Mouse (Mus musculus) ES-E14 (cell line): ENCODE results near the gene Slc9a6. TPM values are rescaled to one million over a fixed set of nuclear protein-coding genes. Genes with fewer than 3 reads are reported as not detected.

Source experiments
- DNase-seq: peaks from one replicate; pipeline ENCODE4 v3.0.0-alpha.2; 2013; ENCODE audit warnings: low read depth, low spot score
- H3K27ac ChIP-seq: 2 replicates; pipeline ENCODE4 v1.5.1; 2012; ENCODE audit warnings: low read depth, mild to moderate bottlenecking, low read length, moderate library complexity, mixed read lengths; ENCODE audit not compliant: poor library complexity, insufficient read depth, severe bottlenecking
- H3K36me3 ChIP-seq: 2 replicates; pipeline ENCODE4 v1.6.1; 2012; ENCODE audit warnings: mild to moderate bottlenecking, low read length, moderate library complexity, mixed read lengths; ENCODE audit not compliant: control insufficient read depth, poor library complexity, insufficient read depth, severe bottlenecking
- H3K4me1 ChIP-seq, 2 experiments: fragments of 150-350 bp in 1 of 2; sonication (generic) in 1 of 2; 2 replicates each; pipeline ENCODE4 v1.6.1; 2012; ENCODE audit warnings: low read length in 2 of 2, mild to moderate bottlenecking in 1 of 2, mixed read lengths in 1 of 2; ENCODE audit not compliant: control insufficient read depth in 2 of 2, insufficient read depth in 2 of 2, poor library complexity in 1 of 2
- H3K4me3 ChIP-seq, 2 experiments: fragments of 150-350 bp in 1 of 2; sonication (generic) in 1 of 2; 2 replicates each; pipeline ENCODE4 v1.5.1; 2012; ENCODE audit warnings: low read length in 2 of 2, low read depth in 1 of 2, mild to moderate bottlenecking in 1 of 2, mixed read lengths in 1 of 2; ENCODE audit not compliant: insufficient read depth in 1 of 2, poor library complexity in 1 of 2, severe bottlenecking in 1 of 2
- H3K9ac ChIP-seq: 2 replicates; pipeline ENCODE4 v1.6.1; 2012; ENCODE audit warnings: low read depth, mild to moderate bottlenecking, low read length, mixed read lengths; ENCODE audit not compliant: poor library complexity, insufficient read depth, severe bottlenecking
- H3K9me3 ChIP-seq: fragments of 150-350 bp; sonication (generic); 2 replicates; pipeline ENCODE4 v1.6.1; 2012; ENCODE audit warnings: low read depth, mild to moderate bottlenecking, low read length; ENCODE audit not compliant: control insufficient read depth, insufficient read depth
- CHD2 ChIP-seq: IDR thresholded peaks from 2 replicates; pipeline ENCODE4 v1.6.1; 2014; ENCODE audit warnings: mild to moderate bottlenecking, low read depth, low read length, inconsistent platforms
- HCFC1 ChIP-seq: IDR thresholded peaks from 2 replicates; pipeline ENCODE4 v1.6.1; 2012; ENCODE audit warnings: low read length, inconsistent platforms, borderline replicate concordance; ENCODE audit not compliant: insufficient read depth
- MAFK ChIP-seq: IDR thresholded peaks from 2 replicates; pipeline ENCODE4 v1.6.1; 2014; ENCODE audit warnings: mild to moderate bottlenecking, low read depth, low read length, inconsistent platforms; ENCODE audit not compliant: insufficient read depth
- ZC3H11A ChIP-seq: IDR thresholded peaks from 2 replicates; pipeline ENCODE4 v1.6.1; 2012; ENCODE audit warnings: low read depth, mild to moderate bottlenecking, inconsistent platforms, low read length, borderline replicate concordance
- ZNF384 ChIP-seq: IDR thresholded peaks from 2 replicates; pipeline ENCODE4 v1.6.1; 2012; ENCODE audit warnings: low read depth, low read length, inconsistent platforms
- in situ Hi-C, 2 experiments: fragments of 600-800 bp; cut with MboI; formaldehyde crosslinking; loops; one replicate each; pipeline ENCODE4 v1.15.1; 2025; ENCODE audit warnings: low sequenced_read_pairs in 2 of 2, inconsistent platforms in 1 of 2; ENCODE audit not compliant: unreplicated experiment in 2 of 2
- total RNA-seq: library from RNA; depleted of rRNA; stranded (reverse); fragments of 300-350 nt; gene quantifications from 2 replicates; pipeline ENCODE4 v1.2.3, GENCODE M21; 2012

Slc9a6 gene
- total RNA-seq, 1 experiment: 16.5 TPM

DNA sequence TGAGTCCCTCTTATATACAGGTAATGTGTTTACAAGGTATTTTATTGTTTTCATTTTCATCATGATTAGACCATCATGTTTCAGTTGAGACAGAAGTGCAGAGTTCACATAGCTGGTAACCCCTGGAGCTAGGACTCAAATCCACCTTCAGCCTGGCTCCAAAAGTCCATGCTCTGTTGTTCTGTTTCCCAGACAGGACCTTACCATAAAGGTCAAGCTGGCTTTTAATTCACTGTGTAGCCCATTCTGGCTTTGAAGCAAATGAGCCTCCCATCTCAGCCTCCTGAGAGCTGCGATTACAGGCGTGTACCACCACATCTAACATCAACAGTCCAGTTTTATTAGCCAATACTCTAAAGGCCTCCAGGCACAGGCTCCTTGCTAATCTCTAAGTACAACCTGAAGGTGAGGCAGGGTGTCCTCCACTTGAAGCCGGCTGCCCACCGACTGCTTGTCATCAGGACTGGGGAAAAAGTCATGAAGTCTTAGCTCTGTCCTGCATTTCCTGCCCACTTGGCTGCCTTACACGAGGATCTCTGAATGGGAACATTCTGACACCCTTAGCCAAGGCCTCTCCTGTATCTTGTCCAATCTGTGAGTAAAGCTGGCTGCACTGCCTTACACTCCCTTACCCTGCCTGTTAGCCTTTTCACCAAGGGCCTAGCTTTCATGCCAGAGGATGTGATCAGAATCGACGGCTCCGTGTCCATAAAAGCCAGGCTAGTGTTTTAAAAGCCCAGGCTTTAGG is 55.8 kb downstream of the Slc9a6 start:
- in situ Hi-C loops: no loop called here

DNA sequence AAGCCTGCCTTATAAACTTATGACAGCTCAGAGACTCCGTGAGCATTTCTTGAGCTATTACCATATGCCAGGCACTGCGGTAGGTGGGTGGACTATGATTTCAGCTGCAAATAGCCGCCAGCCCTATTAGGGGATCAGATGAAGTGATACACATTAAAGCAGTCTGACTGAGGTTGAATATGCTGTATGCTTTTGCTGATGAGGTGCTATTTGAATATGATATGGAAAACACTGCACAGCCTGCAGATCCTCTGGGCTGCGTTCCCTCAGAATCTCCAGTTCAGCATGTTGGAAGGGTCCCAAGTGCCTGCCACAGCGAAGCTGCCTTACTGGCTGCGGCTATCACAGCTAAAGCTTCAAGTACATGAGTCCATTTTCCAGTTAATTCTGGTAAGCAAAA is 57.7 kb downstream of the Slc9a6 start:
- TF ChIP-seq HCFC1 (no peak), MAFK (no peak)
- no peak overlapping the region for H3K27ac ChIP-seq
- in situ Hi-C loops: no loop called here
- no peaks in the 10 kb centered on the region for H3K36me3 ChIP-seq
- no peak overlapping the region for H3K4me3 ChIP-seq
- DNase-seq: no peak
- H3K9ac ChIP-seq: no peak overlapping the region
- H3K4me1 ChIP-seq: no peaks in the 10 kb centered on the region
- no peaks in the 10 kb centered on the region for H3K9me3 ChIP-seq

More for the DNA sequence above, 55.8 kb downstream of the Slc9a6 start:
- Histone ChIP-seq H3K9me3 (no peaks in the 10 kb centered on the region), H3K36me3 (no peaks in the 10 kb centered on the region), H3K4me1 (no peaks in the 10 kb centered on the region), H3K27ac (no peak overlapping the region), H3K9ac (no peak overlapping the region), H3K4me3 (no peak overlapping the region)
- TF ChIP-seq ZNF384: no peak
- no peak for TF ChIP-seq ZC3H11A
- TF ChIP-seq HCFC1: no peak
- DNase-seq: no peak

GRCm38 (mm10) chrX:56668051-56668450 is 58.5 kb downstream of the Slc9a6 start:
- in situ Hi-C loops: no loop called here
- Histone ChIP-seq H3K4me3 (no peak overlapping the region), H3K9me3 (no peaks in the 10 kb centered on the region), H3K4me1 (no peaks in the 10 kb centered on the region), H3K36me3 (no peaks in the 10 kb centered on the region), H3K9ac (no peak overlapping the region), H3K27ac (no peak overlapping the region)
- TF ChIP-seq ZC3H11A: no peak
- no peak for TF ChIP-seq CHD2
- TF ChIP-seq MAFK: no peak
- TF ChIP-seq HCFC1: no peak
- no peak for DNase-seq

DNA sequence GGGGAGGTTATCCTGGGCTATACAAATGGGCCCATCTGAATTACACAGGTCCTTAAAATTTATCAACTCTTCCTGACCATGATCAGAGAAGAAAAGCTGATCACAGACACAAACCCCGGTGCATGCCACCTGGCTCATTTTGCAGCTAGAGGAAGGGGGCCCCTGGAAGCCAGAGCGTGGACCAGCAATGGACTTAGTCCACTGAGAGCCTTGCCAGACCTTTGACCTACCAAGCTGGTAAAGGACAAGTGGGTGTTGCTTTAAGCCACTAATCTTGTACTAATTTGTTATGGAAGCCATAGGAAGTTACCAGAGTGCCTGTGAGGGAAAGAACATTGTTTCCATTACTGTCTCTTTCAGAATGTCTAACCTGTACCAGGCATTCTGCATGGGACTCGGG is 58.9 kb downstream of the Slc9a6 start:
- in situ Hi-C loops: no loop called here
- no peak overlapping the region for H3K4me3 ChIP-seq
- H3K4me1 ChIP-seq: no peaks in the 10 kb centered on the region
- TF ChIP-seq HCFC1 (no peak), ZC3H11A (no peak), ZNF384 (no peak), MAFK (no peak), CHD2 (no peak)
- H3K36me3 ChIP-seq: no peaks in the 10 kb centered on the region
- H3K9ac ChIP-seq: no peak overlapping the region
- no peaks in the 10 kb centered on the region for H3K9me3 ChIP-seq
- no peak for DNase-seq
- H3K27ac ChIP-seq: no peak overlapping the region

DNA sequence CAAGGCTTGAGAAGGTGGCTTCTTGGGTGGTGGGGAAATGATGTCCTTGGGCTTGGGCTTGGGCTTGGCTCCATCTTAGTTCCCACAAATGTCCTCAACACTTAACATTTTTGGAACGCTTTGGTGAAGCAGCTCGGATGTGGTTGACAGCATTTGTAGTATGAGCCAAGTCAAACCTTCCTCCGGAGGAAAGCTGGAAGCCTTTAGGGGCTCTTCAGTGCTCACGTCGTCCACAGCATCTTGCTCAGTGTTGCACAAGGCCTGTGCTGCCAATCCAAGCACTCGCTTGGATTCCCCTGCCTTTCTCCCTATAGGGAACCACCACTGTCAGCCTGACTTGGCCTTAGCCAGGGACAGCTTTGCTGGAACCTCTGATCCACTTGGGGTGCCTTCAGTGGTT is 66.0 kb downstream of the Slc9a6 start:
- in situ Hi-C loops: no loop called here
- Histone ChIP-seq H3K9me3 (no peaks in the 10 kb centered on the region), H3K4me3 (no peak overlapping the region), H3K27ac (no peak overlapping the region), H3K4me1 (no peaks in the 10 kb centered on the region), H3K36me3 (no peaks in the 10 kb centered on the region), H3K9ac (no peak overlapping the region)
- TF ChIP-seq CHD2: no peak
- TF ChIP-seq ZC3H11A: no peak
- no peak for TF ChIP-seq HCFC1
- TF ChIP-seq ZNF384: no peak
- TF ChIP-seq MAFK: no peak
- no peak for DNase-seq
